Mouse (Mus musculus) central nervous system, embryonic 11.5 days (tissue): ENCODE data around the gene Mindy4. TPM values are rescaled to one million over a fixed set of nuclear protein-coding genes. Genes with fewer than 3 reads are reported as not detected.

Experiments used
- polyA plus RNA-seq: library from polyadenylated mRNA; depleted of rRNA; stranded (reverse); fragments of >200 nt; gene quantifications from 2 replicates; pipeline ENCODE4 v1.2.3, GENCODE M21; 2012; rRNA removed

The Mindy4 gene
- polyA plus RNA-seq = 8.8 and 12.3 TPM in 2 replicates

GRCm38 (mm10) chr6:55202913-55203910, at the start of gene Mindy4:
Gene Mindy4, plus strand, starts transcription at chr6:55203383.

DNA sequence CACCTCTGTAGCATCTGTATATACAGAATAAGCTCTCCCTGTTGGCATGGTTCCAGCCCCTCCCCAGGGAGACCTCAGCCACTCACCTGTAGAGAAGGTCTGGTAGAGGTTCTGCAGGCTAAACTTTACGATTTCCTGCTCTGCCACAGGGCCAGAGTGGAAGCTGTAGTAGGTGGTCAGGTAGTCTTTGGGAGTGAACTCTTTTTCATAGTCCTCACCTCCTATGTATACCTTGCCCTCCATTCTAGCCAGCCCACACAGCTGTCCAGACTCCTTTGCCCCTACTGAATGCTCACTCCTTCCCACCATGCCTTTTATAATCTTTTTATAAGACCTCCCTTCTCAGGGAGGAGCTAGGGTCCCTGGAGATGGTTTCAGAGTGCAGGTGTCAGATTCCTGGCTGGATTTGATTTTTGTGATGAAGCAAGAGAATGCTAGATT, 28.4 kb upstream of the Mindy4 start, which contains the start of gene Inmt:
Inmt (minus strand) TSS at position 303 of the 441 bp plus-strand sequence.

DNA sequence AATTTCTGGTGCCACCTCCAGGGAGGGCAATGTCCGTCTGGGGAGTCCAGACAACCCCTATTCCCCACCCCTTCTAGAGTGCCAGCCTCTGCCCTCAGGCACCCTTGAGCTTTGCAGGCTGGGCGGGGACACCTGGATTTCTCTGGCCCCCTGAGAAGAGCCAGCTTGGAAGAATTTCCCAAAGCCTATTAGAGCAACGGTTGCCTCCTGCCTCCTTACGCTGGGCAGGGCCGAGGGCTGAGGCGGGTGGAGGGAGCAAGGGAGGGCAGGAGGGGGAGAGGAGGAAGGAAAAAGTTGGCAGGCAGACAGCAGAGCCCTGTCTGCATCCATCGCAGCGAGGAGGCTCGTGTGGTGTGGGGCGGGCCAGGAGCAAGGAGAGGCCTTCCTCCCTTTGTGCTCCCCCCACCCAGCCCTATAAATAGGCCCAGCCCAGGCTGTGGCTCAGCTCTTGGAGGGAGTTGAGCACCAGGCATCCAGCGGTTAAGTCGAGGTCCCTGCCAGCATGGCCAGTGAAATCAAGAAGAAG, 132.9 kb downstream of the Mindy4 start, which contains the start of gene Aqp1:
Aqp1 (plus strand) TSS at position 444 of the 526 bp plus-strand sequence.

Other genes starting within 250 kb of the Mindy4 start
- 2.4 and 3.9 TPM in 2 replicates for gene Nod1, start 230.8 kb upstream of the Mindy4 start, polyA plus RNA-seq
- 6.2 and 6.5 TPM in 2 replicates for gene Ggct, start 210.4 kb upstream of the Mindy4 start, polyA plus RNA-seq
- 108 and 155 TPM in 2 replicates for gene Gars, start 165.4 kb upstream of the Mindy4 start, polyA plus RNA-seq
- gene Crhr2, start 70.4 kb upstream of the Mindy4 start, polyA plus RNA-seq = 0.25 and 0.73 TPM in 2 replicates
- gene Inmt, start 28.3 kb upstream of the Mindy4 start, polyA plus RNA-seq = 0.17 and 0.20 TPM in 2 replicates
- 6.5 and 7.1 TPM in 2 replicates for gene Aqp1, start 133.0 kb downstream of the Mindy4 start, polyA plus RNA-seq
- not detected in 2 replicates for gene Ghrhr, start 172.9 kb downstream of the Mindy4 start, polyA plus RNA-seq
- 13.9 and 14.9 TPM in 2 replicates for gene Adcyap1r1, start 248.6 kb downstream of the Mindy4 start, polyA plus RNA-seq